Mouse (Mus musculus) erythroid progenitor cell, adult 5-6 weeks (primary cell): ENCODE measurements around the gene Lrrfip1. TPM values are rescaled to one million over a fixed set of nuclear protein-coding genes. Genes with fewer than 3 reads are reported as not detected.

Experiments
- ATAC-seq: replicated peaks from 2 replicates; pipeline ENCODE4 v1.8.0; 2016; ENCODE audit warnings: moderate number of reproducible peaks, mild to moderate bottlenecking, moderate TSS enrichment, inconsistent platforms; ENCODE audit not compliant: poor library complexity, low FRiP score, severe bottlenecking
- total RNA-seq, 2 experiments: library from RNA; stranded (forward) in 1 of 2; stranded (reverse) in 1 of 2; fragments of 150-400 nt in 1 of 2; fragments of 186-747, 209-891 nt in 1 of 2; gene quantifications; 2 replicates each; pipeline versions ENCODE4 v1.2.3 to v1.2.4; 2015 to 2017; ENCODE audit warnings: low replicate concordance in 2 of 2

Lrrfip1 gene
- total RNA-seq, 2 experiments from 2014 or later, result 21.0 to 22.1 TPM

DNA sequence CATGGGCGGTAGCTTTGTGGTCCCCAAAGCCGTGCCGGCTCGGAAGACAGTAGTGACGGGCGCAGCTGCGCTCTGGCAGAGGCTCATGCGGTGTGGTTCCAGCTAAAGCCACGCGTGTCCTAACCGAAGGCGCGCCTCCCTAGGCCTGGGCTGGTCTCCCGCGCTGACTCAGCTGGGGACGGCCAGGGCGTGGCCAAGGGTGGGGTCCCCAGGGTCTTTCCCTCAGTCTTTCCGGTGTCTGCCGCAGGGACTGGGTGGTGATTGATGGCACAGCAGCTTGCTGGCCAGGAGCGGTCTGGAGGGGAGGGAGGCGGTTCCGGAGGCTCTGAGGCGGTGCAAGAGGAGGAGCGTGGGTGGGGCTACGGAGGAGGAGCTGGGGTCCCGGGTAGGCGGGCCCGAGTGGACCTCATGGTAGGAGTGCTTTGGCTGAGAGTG is 54.2 kb downstream of the Lrrfip1 start:
- ATAC-seq, result no peak; the same call in 1 of the 2 replicates

DNA sequence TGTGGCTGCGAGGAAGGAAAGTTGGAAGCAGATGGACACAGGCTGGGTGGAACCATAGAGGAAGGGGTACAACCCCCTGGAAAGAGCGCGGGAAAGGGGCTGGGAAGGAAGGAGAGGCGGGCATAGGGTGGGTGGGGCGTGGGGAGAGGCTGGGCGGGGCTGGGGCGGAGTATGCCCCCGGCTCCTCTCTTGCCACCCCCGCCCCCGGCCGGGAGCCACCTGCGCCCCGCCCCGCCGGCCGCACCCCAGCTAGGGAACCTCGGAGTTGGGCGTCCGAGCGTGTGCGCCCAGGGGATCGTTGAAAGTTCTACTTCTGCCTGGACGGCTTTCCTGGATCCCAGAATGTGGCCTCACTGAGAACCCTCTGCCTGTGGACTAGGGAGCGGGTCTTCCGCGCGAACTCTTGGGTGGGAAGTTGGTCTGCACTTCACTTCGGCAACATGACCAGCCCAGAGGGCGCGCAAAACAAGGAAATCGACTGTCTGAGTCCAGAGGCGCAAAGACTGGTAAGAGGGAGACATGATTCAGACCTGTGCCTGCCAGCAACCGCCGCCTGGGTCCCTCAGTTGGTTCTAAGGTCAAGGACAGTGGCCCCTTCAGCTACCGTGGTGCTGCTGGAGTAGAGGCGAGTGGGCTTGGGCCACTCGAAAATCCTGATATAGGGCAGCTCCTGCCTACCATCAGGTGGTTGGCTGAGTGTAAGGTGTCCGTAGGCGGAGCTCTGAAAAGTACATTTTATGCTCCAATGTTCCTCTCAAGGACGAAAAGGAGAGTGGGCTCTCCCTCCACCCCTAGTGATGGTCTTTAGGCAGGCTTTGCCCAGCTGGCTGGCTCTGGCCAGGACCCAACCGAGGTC is 54.9 kb downstream of the Lrrfip1 start:
- no peak for ATAC-seq

- no peak for ATAC-seq
Measured at GRCm38 (mm10) chr1:91054074-91054471, 55.5 kb downstream of the Lrrfip1 start.

DNA sequence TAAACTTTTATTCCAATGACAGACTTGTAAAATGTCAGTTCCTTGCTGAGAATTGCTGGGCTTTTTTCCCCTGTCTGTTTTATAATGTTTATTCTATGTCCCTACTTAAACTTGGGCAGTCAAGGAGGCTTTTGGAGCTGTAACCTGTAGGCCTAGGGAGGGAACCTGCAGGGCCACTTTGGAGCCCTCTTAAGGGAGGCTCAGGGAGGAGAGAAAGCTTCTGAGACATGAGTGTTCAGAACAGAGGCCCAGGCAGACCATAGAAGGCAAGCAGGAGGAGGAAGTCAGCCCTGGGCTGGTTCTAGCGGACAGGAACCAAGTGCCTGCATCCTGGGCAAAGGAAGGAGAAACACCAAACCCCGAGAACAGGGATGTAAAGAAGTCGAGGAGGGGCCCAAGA is 56.3 kb downstream of the Lrrfip1 start:
- no peak for ATAC-seq

GRCm38 (mm10) chr1:91055744-91056143 is 57.2 kb downstream of the Lrrfip1 start:
- ATAC-seq, result no peak

GRCm38 (mm10) chr1:91056416-91056815 is 57.9 kb downstream of the Lrrfip1 start:
- ATAC-seq, result no peak

DNA sequence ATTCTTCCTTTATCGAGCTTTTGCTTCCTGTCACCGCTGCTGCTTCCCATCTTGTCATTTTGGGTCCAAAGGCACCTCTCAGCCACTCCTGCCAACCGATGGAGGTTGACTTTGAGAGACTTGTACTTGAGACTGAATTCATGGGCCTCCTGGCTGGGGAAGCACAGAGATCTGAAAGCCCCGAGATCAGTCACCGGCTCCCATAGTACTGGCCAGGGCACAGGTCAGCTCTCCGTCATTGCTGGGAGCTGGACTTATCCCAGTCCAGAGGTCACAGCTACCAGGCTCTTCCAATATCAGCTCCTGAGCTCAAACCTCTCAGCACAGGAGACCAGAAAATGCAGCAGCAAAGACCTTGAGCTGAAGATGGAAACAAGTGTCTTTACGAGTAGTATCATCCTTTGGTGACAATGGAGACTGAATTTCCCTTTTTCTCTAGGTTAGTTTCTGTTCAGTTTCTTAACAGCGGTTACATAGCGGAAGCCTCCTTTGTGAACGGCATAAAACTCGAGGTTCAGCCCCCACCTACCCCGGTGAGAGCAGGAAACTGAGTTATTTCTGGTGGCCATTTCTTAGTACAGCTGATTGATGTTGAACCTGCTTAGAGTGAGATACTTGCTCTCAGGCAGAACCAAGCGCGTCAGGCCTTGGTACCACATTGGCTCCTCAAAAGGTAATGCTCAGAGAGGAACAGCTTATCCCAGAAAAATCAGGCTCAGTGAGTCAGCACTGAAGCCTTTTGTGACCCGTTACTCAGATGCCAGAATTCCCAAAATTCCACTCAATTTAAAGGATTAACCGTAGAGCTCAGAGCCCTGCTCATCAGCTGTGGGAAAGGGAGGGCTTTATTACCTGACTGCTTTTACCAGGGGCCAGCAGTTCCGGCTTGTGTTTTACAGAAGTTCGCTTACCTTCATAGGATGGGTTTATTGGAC is 59.0 kb downstream of the Lrrfip1 start:
- no peak for ATAC-seq

DNA sequence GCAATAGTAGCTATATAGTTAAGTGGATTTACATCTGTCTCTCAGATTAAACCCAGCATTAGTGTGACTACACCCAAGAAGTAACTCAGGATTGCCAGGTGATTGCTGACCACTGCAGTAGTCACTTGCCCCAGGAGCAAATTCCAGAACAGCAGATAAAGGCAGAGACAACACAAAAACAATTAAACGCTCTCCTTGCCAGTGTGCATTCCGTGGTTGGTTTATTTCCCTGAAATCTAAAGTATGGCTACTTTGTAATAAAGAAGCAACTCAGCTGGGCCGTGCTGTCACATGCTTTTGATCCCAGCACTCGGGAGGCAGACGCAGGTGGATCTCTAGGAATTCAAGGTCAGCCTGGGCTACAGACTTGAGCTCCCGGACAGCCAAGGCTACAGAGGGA is 59.7 kb downstream of the Lrrfip1 start:
- no peak for ATAC-seq

GRCm38 (mm10) chr1:91059792-91060604 is 61.5 kb downstream of the Lrrfip1 start:
- ATAC-seq, result no peak

- ATAC-seq, result no peak
Measured at GRCm38 (mm10) chr1:91061105-91061504, 62.6 kb downstream of the Lrrfip1 start.

GRCm38 (mm10) chr1:91062363-91062762 is 63.8 kb downstream of the Lrrfip1 start:
- ATAC-seq, result no peak

GRCm38 (mm10) chr1:91064053-91064452 is 65.5 kb downstream of the Lrrfip1 start:
- no peak for ATAC-seq

DNA sequence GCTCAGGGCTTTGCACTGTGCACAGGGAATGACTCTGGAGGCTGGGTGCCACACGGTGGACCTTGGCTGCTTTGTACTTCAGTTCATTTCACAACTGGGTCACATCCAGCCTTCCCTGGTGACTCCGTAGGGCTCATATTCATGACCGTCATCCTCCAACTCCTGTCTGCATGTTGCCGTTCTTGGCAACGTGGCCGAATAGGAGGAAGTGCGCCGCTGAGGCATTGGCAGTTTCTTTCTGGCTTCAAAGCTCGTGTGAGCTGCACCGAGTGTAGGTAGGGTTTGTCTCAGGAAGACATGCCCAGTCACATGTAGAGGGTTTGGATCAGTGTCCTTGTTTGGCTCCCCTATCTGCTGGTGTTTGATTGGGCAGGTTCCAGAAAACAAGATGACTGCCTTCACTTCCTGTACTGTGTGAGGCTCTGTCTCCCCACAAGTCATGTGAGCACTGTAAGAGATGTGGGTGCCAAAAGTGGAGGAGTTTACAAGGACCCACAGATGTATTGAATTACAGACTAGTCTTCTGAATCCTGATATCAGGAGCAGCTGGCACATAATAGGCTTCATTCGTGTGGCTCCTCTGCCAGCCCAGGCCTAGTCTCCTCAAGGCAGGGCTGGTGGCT is 66.5 kb downstream of the Lrrfip1 start:
- ATAC-seq, result no peak

DNA sequence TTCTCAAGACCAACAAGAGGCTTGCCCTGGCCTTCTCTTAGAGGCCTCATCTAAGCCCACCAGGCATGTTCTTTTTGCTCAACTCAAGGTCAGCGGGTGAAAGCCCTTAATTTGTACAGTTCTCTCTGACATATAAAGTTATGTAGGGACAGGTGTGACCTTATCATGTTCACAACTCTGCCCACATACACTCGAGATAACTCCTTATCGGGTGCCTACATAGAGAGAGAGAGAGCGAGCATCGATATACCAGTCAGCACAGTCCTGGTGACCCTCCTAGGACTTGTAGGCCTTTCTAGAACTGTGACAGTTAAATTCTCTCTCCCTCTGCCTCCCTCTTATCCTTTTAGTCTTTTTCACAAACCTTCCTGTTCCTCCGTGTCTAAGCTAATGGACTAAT is 67.5 kb downstream of the Lrrfip1 start:
- ATAC-seq, result no peak

GRCm38 (mm10) chr1:91066599-91066998 is 68.1 kb downstream of the Lrrfip1 start:
- no peak for ATAC-seq

GRCm38 (mm10) chr1:91067716-91068115 is 69.2 kb downstream of the Lrrfip1 start:
- no peak for ATAC-seq

DNA sequence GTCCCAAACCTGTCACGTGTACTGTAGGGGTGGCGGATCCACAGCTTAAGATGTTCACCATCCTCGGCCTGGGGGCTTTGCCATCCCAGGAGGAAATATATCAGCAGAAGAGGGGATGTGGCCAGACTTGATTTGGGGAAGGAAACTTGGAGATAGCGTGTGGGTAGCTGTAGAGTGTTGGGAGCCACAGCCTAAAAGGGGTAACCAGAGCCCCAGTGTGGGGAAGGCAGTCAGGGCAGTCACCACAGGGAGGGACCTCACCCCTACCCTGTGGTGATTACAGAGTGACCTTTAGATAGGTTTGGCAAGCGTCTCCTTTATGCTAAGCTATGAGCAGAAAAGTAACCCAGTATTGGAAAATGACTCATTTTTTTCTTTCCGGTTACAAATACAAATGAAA is 71.0 kb downstream of the Lrrfip1 start:
- no peak for ATAC-seq

DNA sequence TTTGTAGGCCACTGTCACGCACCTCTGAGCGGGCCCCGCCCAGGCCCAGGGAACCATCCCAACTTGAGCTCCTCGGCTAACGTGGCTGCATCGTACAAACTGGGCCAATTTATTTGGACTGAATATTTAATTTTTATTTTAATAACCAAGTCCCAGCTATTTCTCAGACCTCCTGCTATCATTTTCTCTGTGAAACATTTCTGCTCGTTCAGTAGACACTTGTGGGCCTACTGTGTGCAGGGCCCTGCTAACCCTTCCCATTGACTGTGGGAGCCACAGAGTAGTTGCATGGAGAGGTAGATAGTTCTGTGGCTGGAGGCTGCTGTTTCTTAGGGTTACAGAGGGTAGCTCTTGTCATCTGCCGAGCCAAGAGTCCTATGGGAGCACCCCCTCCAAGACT is 72.0 kb downstream of the Lrrfip1 start:
- ATAC-seq, result no peak

- ATAC-seq, result no peak
Measured at GRCm38 (mm10) chr1:91071671-91072290, 73.2 kb downstream of the Lrrfip1 start.
